Mouse (Mus musculus) MEL (cell line): ENCODE results near the gene Mdh2. TPM values are rescaled to one million over a fixed set of nuclear protein-coding genes. Genes with fewer than 3 reads are reported as not detected.

Experiments used
- DNase-seq: peaks from one replicate; pipeline ENCODE4 v3.0.0; 2011; ENCODE audit warnings: low read depth, low spot score
- H3K27ac ChIP-seq: 2 replicates; pipeline ENCODE4 v1.5.1; 2012; ENCODE audit warnings: low read depth, mild to moderate bottlenecking, control low read depth, low read length, moderate library complexity; ENCODE audit not compliant: control insufficient read depth
- H3K27me3 ChIP-seq, 2 experiments: fragments of 150-350 bp in 1 of 2; sonication (generic) in 1 of 2; 2 replicates each; pipeline ENCODE4 v1.6.1; 2012; ENCODE audit warnings: low read length in 2 of 2, mild to moderate bottlenecking in 2 of 2, improper control_type of control experiment in 1 of 2, moderate library complexity in 1 of 2; ENCODE audit not compliant: insufficient read depth in 2 of 2, control insufficient read depth in 1 of 2
- H3K36me3 ChIP-seq, 2 experiments: 2 replicates each; pipeline ENCODE4 v1.6.1; 2012 to 2014; ENCODE audit warnings: low read length in 2 of 2, improper control_type of control experiment in 1 of 2, inconsistent platforms in 1 of 2, mild to moderate bottlenecking in 1 of 2; ENCODE audit not compliant: insufficient read depth in 2 of 2, control insufficient read depth in 1 of 2
- H3K4me1 ChIP-seq, 2 experiments: fragments of 150-350 bp in 1 of 2; sonication (generic) in 1 of 2; 2 replicates each; pipeline ENCODE4 v1.6.1; 2012; ENCODE audit warnings: low read length in 2 of 2, improper control_type of control experiment in 1 of 2, mild to moderate bottlenecking in 1 of 2; ENCODE audit not compliant: insufficient read depth in 2 of 2, control insufficient read depth in 1 of 2
- H3K4me3 ChIP-seq, 2 experiments: fragments of 150-350 bp in 1 of 2; sonication (generic) in 1 of 2; 2 replicates each; pipeline ENCODE4 v1.5.1; 2012; ENCODE audit warnings: low read depth in 2 of 2, low read length in 2 of 2, mild to moderate bottlenecking in 2 of 2, moderate library complexity in 2 of 2, control low read depth in 1 of 2, improper control_type of control experiment in 1 of 2; ENCODE audit not compliant: control insufficient read depth in 1 of 2, insufficient read depth in 1 of 2
- H3K79me2 ChIP-seq: 2 replicates; pipeline ENCODE4 v1.6.1; 2012; ENCODE audit warnings: mild to moderate bottlenecking, low read length, moderate library complexity; ENCODE audit not compliant: control insufficient read depth, poor library complexity, insufficient read depth
- H3K9ac ChIP-seq: 2 replicates; pipeline ENCODE4 v1.6.1; 2012; ENCODE audit warnings: low read depth, mild to moderate bottlenecking, control low read depth, low read length, moderate library complexity; ENCODE audit not compliant: control insufficient read depth, poor library complexity, severe bottlenecking
- H3K9me3 ChIP-seq: fragments of 150-350 bp; sonication (generic); replicated peaks from 2 replicates; pipeline ENCODE4 v1.6.1; 2012; ENCODE audit warnings: mild to moderate bottlenecking, low read length, improper control_type of control experiment, moderate library complexity; ENCODE audit not compliant: insufficient read depth
- CHD1 ChIP-seq: IDR thresholded peaks from 2 replicates; pipeline ENCODE4 v1.6.1; 2012; ENCODE audit warnings: low read depth, mild to moderate bottlenecking, inconsistent platforms, low read length, improper control_type of control experiment
- CHD2 ChIP-seq: IDR thresholded peaks from 2 replicates; pipeline ENCODE4 v1.6.1; 2011; ENCODE audit warnings: low read length, improper control_type of control experiment
- CTCF ChIP-seq, 3 experiments: IDR thresholded peaks in 2 of 3; conservative IDR thresholded peaks in 1 of 3; 2 replicates each; pipeline ENCODE4 v1.5.1; 2011 to 2012; ENCODE audit warnings: low read length in 3 of 3, low read depth in 2 of 3, mild to moderate bottlenecking in 2 of 3, improper control_type of control experiment in 1 of 3, inconsistent platforms in 1 of 3, mixed read lengths in 1 of 3, moderate library complexity in 1 of 3; ENCODE audit not compliant: control insufficient read depth in 1 of 3, insufficient read depth in 1 of 3, poor library complexity in 1 of 3, severe bottlenecking in 1 of 3
- E2F4 ChIP-seq: IDR thresholded peaks from 2 replicates; pipeline ENCODE4 v1.6.1; 2011; ENCODE audit warnings: low read depth, low read length, improper control_type of control experiment, borderline replicate concordance
- EP300 ChIP-seq, 2 experiments: IDR thresholded peaks; 2 replicates each; pipeline ENCODE4 v1.6.1; 2011; ENCODE audit warnings: improper control_type of control experiment in 2 of 2, low read length in 2 of 2, low read depth in 1 of 2, mild to moderate bottlenecking in 1 of 2
- GATA1 ChIP-seq: IDR thresholded peaks from 2 replicates; pipeline ENCODE4 v1.6.1; 2011; ENCODE audit warnings: low read depth, low read length, improper control_type of control experiment
- JUND ChIP-seq: IDR thresholded peaks from 2 replicates; pipeline ENCODE4 v1.6.1; 2011; ENCODE audit warnings: low read depth, mild to moderate bottlenecking, improper control_type of control experiment, low read length
- KAT2A ChIP-seq: conservative IDR thresholded peaks from 2 replicates; pipeline ENCODE4 v1.6.1; 2012; ENCODE audit warnings: low read depth, low read length, improper control_type of control experiment, inconsistent platforms
- MAX ChIP-seq: IDR thresholded peaks from 2 replicates; pipeline ENCODE4 v1.6.1; 2011; ENCODE audit warnings: low read length, improper control_type of control experiment
- MAZ ChIP-seq: IDR thresholded peaks from 2 replicates; pipeline ENCODE4 v1.6.1; 2012; ENCODE audit warnings: low read depth, mild to moderate bottlenecking, inconsistent platforms, low read length, improper control_type of control experiment
- MXI1 ChIP-seq: IDR thresholded peaks from 2 replicates; pipeline ENCODE4 v1.6.1; 2011; ENCODE audit warnings: mild to moderate bottlenecking, low read depth, low read length, improper control_type of control experiment
- MYC ChIP-seq: IDR thresholded peaks from 2 replicates; pipeline ENCODE4 v1.6.1; 2011; ENCODE audit warnings: low read depth, mild to moderate bottlenecking, low read length, improper control_type of control experiment, moderate library complexity
- RAD21 ChIP-seq: IDR thresholded peaks from 2 replicates; pipeline ENCODE4 v1.6.1; 2011; ENCODE audit warnings: mild to moderate bottlenecking, low read depth, low read length, improper control_type of control experiment
- SMC3 ChIP-seq: IDR thresholded peaks from 2 replicates; pipeline ENCODE4 v1.6.1; 2011; ENCODE audit warnings: low read depth, low read length, improper control_type of control experiment
- TBP ChIP-seq: IDR thresholded peaks from 2 replicates; pipeline ENCODE4 v1.8.0; 2011; ENCODE audit warnings: low read depth, low read length, improper control_type of control experiment
- TCF12 ChIP-seq: IDR thresholded peaks from 2 replicates; pipeline ENCODE4 v1.6.1; 2014; ENCODE audit warnings: low read depth, mild to moderate bottlenecking, inconsistent platforms, low read length, improper control_type of control experiment, moderate library complexity
- UBTF ChIP-seq: IDR thresholded peaks from 2 replicates; pipeline ENCODE4 v1.6.1; 2012; ENCODE audit warnings: low read depth, mild to moderate bottlenecking, inconsistent platforms, low read length, improper control_type of control experiment, moderate library complexity, borderline replicate concordance; ENCODE audit not compliant: insufficient read depth
- USF2 ChIP-seq, 2 experiments: IDR thresholded peaks; 2 replicates each; pipeline ENCODE4 v1.6.1; 2011 to 2012; ENCODE audit warnings: improper control_type of control experiment in 2 of 2, low read length in 2 of 2, borderline replicate concordance in 1 of 2, inconsistent platforms in 1 of 2, low read depth in 1 of 2, mild to moderate bottlenecking in 1 of 2; ENCODE audit not compliant: insufficient read depth in 1 of 2
- ZC3H11A ChIP-seq: IDR thresholded peaks from 2 replicates; pipeline ENCODE4 v1.6.1; 2012; ENCODE audit warnings: low read depth, mild to moderate bottlenecking, inconsistent platforms, low read length, improper control_type of control experiment
- polyA plus RNA-seq, 2 experiments: library from polyadenylated mRNA; stranded (reverse) in 1 of 2; unstranded in 1 of 2; fragments of >175 nt in 1 of 2; fragments of >200 nt in 1 of 2; gene quantifications; 2 replicates each; pipeline versions ENCODE4 v1.2.1 to v1.2.4; 2012; ENCODE audit warnings: low replicate concordance in 2 of 2, low read depth in 1 of 2; ENCODE audit not compliant: insufficient read length in 2 of 2, insufficient read depth in 1 of 2, missing spikeins in 1 of 2
- total RNA-seq: library from RNA; depleted of rRNA; stranded (reverse); fragments of 300-350 nt; gene quantifications from 2 replicates; pipeline ENCODE4 v1.2.3, GENCODE M21; 2012

The Mdh2 gene
- total and polyA plus RNA-seq, 3 experiments, result 207 to 1,097 (median 465) TPM

- Histone ChIP-seq H3K27ac (no peak overlapping the region), H3K27me3 (no peaks in the 10 kb centered on the region; a peak in 1 of 4 replicates), H3K9me3 (no peaks in the 10 kb centered on the region), H3K4me3 (no peak overlapping the region), H3K79me2 (no peaks in the 10 kb centered on the region), H3K4me1 (no peaks in the 10 kb centered on the region), H3K9ac (no peak overlapping the region), H3K36me3 (no peaks in the 10 kb centered on the region)
- TF ChIP-seq CTCF (IDR thresholded peaks at IDR 0.05 in 2 of 3, conservative IDR thresholded peaks at IDR 0.05 in 1 of 3; ENCODE audit: control insufficient read depth in 1 of 3, insufficient read depth in 1 of 3, low read depth in 2 of 3, low read length in 3 of 3, poor library complexity in 1 of 3, severe bottlenecking in 1 of 3) (peak; percentile 77 to 100 (median 95)), MYC (no peak), SMC3 (peak; percentile 99), ZC3H11A (peak; percentile 97), RAD21 (peak; percentile 99)
- peak; percentile 75 for DNase-seq
Measured at GRCm38 (mm10) chr5:135763526-135763925, 14.8 kb upstream of the Mdh2 start.

GRCm38 (mm10) chr5:135764971-135765370, 13.3 kb upstream of the Mdh2 start:
- Histone ChIP-seq H3K4me3 (no peak overlapping the region), H3K79me2 (no peaks in the 10 kb centered on the region), H3K27ac (no peak overlapping the region), H3K4me1 (no peaks in the 10 kb centered on the region), H3K27me3 (0 out of 4 replicates have a peak, but pooled peaks cover 0 to 1% of the 10 kb centered on the region in 2 experiments), H3K9me3 (no peaks in the 10 kb centered on the region), H3K36me3 (no peaks in the 10 kb centered on the region), H3K9ac (no peak overlapping the region)
- TF ChIP-seq E2F4 (no peak), SMC3 (no peak), MXI1 (no peak), CHD2 (no peak), TBP (no peak), MAX (no peak), EP300 (IDR thresholded peaks at IDR 0.05; ENCODE audit: low read depth in 1 of 2, low read length in 2 of 2) (no peak), USF2 (IDR thresholded peaks at IDR 0.05; ENCODE audit: borderline replicate concordance in 1 of 2, insufficient read depth in 1 of 2, low read depth in 1 of 2, low read length in 2 of 2) (no peak), JUND (no peak), CHD1 (no peak), ZC3H11A (no peak), TCF12 (no peak), KAT2A (no peak), GATA1 (no peak), UBTF (no peak), MAZ (no peak)
- no peak for DNase-seq
